Mouse (Mus musculus): Measurements from ENCODE around the gene Ctps2. TPM values are rescaled to one million over a fixed set of nuclear protein-coding genes. Genes with fewer than 3 reads are reported as not detected.

The Ctps2 gene
- polyA plus RNA-seq, 1 experiment, result not detected

- H3K36me3 ChIP-seq (ENCODE audit: control insufficient read depth), result no peaks in the 10 kb centered on the region
- TF ChIP-seq TAL1 (IDR thresholded peaks at IDR 0.05; ENCODE audit: low read length), result no peak
- TF ChIP-seq GATA1 (IDR thresholded peaks at IDR 0.05; ENCODE audit: low read length), result no peak
These were observed 162.9 kb downstream of the Ctps2 start for GRCm38 (mm10) chrX:163063936-163064335.

More at GRCm38 (mm10) chrX:163063936-163064335, 162.9 kb downstream of the Ctps2 start:
- Histone ChIP-seq H3K4me1 (ENCODE audit: control insufficient read depth) (no peaks in the 10 kb centered on the region), H3K27me3 (ENCODE audit: control insufficient read depth) (no peaks in the 10 kb centered on the region), H3K9me3 (ENCODE audit: control insufficient read depth, low read length) (no peaks in the 10 kb centered on the region), H3K4me3 (replicated peaks) (no peak overlapping the region)

Other genes starting within 250 kb of the Ctps2 start
- 4.7 and 6.8 TPM in 2 replicates for gene Rbbp7, start 140.8 kb upstream of the Ctps2 start, polyA plus RNA-seq (2012)
- 0.18 and 0.37 TPM in 2 replicates for gene Txlng, start 71.8 kb upstream of the Ctps2 start, polyA plus RNA-seq (2012)
- 0.44 and 0.61 TPM in 2 replicates for gene Syap1, start 12.8 kb upstream of the Ctps2 start, polyA plus RNA-seq (2012)
- not detected in 2 replicates for gene S100g, start 63.4 kb downstream of the Ctps2 start, polyA plus RNA-seq (2012)

Data from erythroblast, embryonic 14.5 days (primary cell).